Comparison of ENCODE assay signal across 14 mouse cellular contexts in the genomic region with DNA sequence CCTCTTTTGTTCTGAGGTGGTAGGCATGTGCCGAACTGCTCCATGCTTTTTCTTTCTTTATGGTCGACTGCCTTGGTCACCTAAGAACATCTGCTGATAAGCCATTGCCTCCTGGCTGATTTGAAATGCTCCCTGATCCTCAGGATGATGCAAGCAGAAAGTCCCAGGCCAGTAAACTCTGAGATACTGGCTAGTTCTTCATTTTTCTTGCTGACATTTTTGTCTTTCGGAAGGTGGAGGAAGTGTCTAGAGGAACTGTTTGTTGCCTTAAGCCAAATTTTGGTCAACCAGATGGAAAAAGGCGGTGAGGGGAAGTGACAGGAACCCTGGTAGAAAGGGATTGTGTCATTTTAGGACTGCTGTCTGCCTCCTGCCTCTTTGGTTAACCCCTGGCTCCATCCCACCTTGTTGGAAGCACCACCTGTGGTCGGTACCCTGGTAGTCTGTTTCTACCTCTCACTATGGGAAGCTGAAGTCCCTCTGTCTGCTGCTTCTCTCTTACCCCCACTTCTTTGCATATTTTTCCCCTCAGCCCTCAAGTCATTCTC. TPM values are rescaled to one million over a fixed set of nuclear protein-coding genes. Genes with fewer than 3 reads are reported as not detected.
DNase-seq lines count a peak whose midpoint lies in the region; ATAC-seq and TF ChIP-seq lines count a peak whose summit lies in the region.
"Had no signal": no experiment of that assay in that cellular context is flagged by ENCODE, and none has a peak within 500 bp of the region (broad histone marks: within the 10 kb centered on the region; RNA-seq: fewer than 3 reads in every experiment).

No protein-coding gene starts in this region.

- intact Hi-C loops in left cerebral cortex, postnatal 10 days (cut with DNase I): no loop called here

- peaks cover 4% of the 10 kb centered on the region; the same call in 1 of the 2 replicates for H3K4me1 ChIP-seq in bone marrow, adult 2 months (ENCODE audit: control insufficient read depth, insufficient read depth, low read length)
- H3K4me1 ChIP-seq: embryonic facial prominence, embryonic 12.5 days; forebrain, embryonic 12.5 days; hindbrain, embryonic 12.5 days; kidney, embryonic 15.5 days; midbrain, embryonic 13.5 days had no signal

- no peak overlapping the region for H3K4me3 ChIP-seq in bone marrow, adult 2 months (replicated peaks; ENCODE audit: control insufficient read depth, low read depth, low read length)
- H3K4me3 ChIP-seq: embryonic facial prominence, embryonic 12.5 days; forebrain, embryonic 12.5 days; hindbrain, embryonic 12.5 days; kidney, embryonic 15.5 days; midbrain, embryonic 13.5 days had no signal

- ATAC-seq in megakaryocyte, adult 5-6 weeks (ENCODE audit: poor library complexity, severe bottlenecking): peak; percentile 73
- ATAC-seq: midbrain, embryonic 13.5 days had no signal

- no peak for TF ChIP-seq CTCF in bone marrow, adult 2 months (IDR thresholded peaks at IDR 0.05; ENCODE audit: control insufficient read depth, insufficient read depth, low read length)

- TF ChIP-seq POLR2A in bone marrow, adult 2 months (IDR thresholded peaks at IDR 0.05; ENCODE audit: borderline replicate concordance, control insufficient read depth, low read depth, low read length): no peak

- peak overlapping the region; percentile 62 for H3K27ac ChIP-seq in bone marrow, adult 2 months (ENCODE audit: control insufficient read depth, insufficient read depth, low read depth, low read length, poor library complexity)
- H3K27ac ChIP-seq: embryonic facial prominence, embryonic 12.5 days; forebrain, embryonic 12.5 days; hindbrain, embryonic 12.5 days; kidney, embryonic 15.5 days; midbrain, embryonic 13.5 days had no signal

- 20% methylated on average over 5 of the region's 5 CpGs for WGBS in bone marrow, adult 2 months

- DNase-seq in layer of hippocampus, adult 11-12 months (ENCODE audit: low spot score): peak; percentile 15
- no peak for DNase-seq in layer of hippocampus, postnatal 36 days
- DNase-seq in A20 (ENCODE audit: low read depth, low spot score): peak; percentile 70
- no peak for DNase-seq in ovary, postnatal 36 days (ENCODE audit: low spot score)
- DNase-seq in left cerebral cortex, postnatal 10 days (ENCODE audit: extremely low spot score in 1 of 2, low spot score in 2 of 2): no peak
- DNase-seq: cerebellum, adult 8-10 months; gastrocnemius, postnatal 25 days had no signal

RNA-seq across cellular contexts. Expression of a gene that starts 28.4 kb away (rescaled TPM):
- total RNA-seq in layer of hippocampus, postnatal 36 days (2021): 100 to 1,000 TPM; 805 to 833 TPM
- polyA plus RNA-seq in bone marrow, adult 2 months (2011; ENCODE audit: insufficient read depth, insufficient read length, low replicate concordance, missing spikeins): 47.9 and 115 TPM in 2 replicates
- 131 and 135 TPM in 2 replicates for total RNA-seq in megakaryocyte, adult 5-6 weeks (2015)
- total RNA-seq in megakaryocyte, adult 5-6 weeks (2017): 85.9 and 96.3 TPM in 2 replicates
- 100 to 1,000 TPM; 792 to 820 TPM for total RNA-seq in left cerebral cortex, postnatal 10 days (2021)

RNA-seq across cellular contexts. Expression of a gene that starts 40.8 kb away (rescaled TPM):
- 1 to 10 TPM; 2.3 to 3.1 TPM for total RNA-seq in layer of hippocampus, postnatal 36 days (2021)
- 4.7 and 8.3 TPM in 2 replicates for polyA plus RNA-seq in bone marrow, adult 2 months (2011; ENCODE audit: insufficient read depth, insufficient read length, low replicate concordance, missing spikeins)
- 0.27 TPM in 1 of 2 replicates, not detected in the other for total RNA-seq in megakaryocyte, adult 5-6 weeks (2015)
- 0.18 and 0.94 TPM in 2 replicates for total RNA-seq in megakaryocyte, adult 5-6 weeks (2017)
- total RNA-seq in left cerebral cortex, postnatal 10 days (2021): 1 to 10 TPM; 2.5 to 3.6 TPM
- polyA plus RNA-seq: embryonic facial prominence, embryonic 12.5 days had no signal

Comparison
In these comparisons a context has a peak if more than half of its experiments do, and no peak if none do; other contexts are left out.
1. DNase-seq: peak in layer of hippocampus, adult 11-12 months (single experiment) and A20 (single experiment); none in layer of hippocampus, postnatal 36 days (0 of 2), ovary, postnatal 36 days (single experiment) and left cerebral cortex, postnatal 10 days (0 of 2).
2. RNA of a gene that starts 28.4 kb away (total RNA-seq): 805 to 833 TPM in layer of hippocampus, postnatal 36 days and 792 to 820 TPM in left cerebral cortex, postnatal 10 days; 85.9 to 135 TPM in megakaryocyte, adult 5-6 weeks; every median in the first group is over 4 times any median in the second.